Mouse (Mus musculus) embryonic facial prominence, embryonic 14.5 days (tissue): ENCODE data around the gene Lrch1. TPM values are rescaled to one million over a fixed set of nuclear protein-coding genes. Genes with fewer than 3 reads are reported as not detected.

Experiments used
- ATAC-seq: fragments of 200-750 bp; cut with Nextera tagmentation; 2 replicates; pipeline ENCODE4 v1.8.0; 2017; ENCODE audit warnings: low read depth, moderate number of reproducible peaks, moderate TSS enrichment
- DNase-seq: peaks from one replicate; pipeline ENCODE4 v3.0.0-alpha.2; 2015; ENCODE audit warnings: low spot score
- H3K27ac ChIP-seq: fragments of 300-500 bp; sonication (generic); replicated peaks from 2 replicates; pipeline ENCODE4 v1.5.1; 2014; ENCODE audit warnings: low read depth, mild to moderate bottlenecking, low read length, moderate library complexity
- H3K27me3 ChIP-seq: fragments of 300-500 bp; sonication (generic); replicated peaks from 2 replicates; pipeline ENCODE4 v1.6.1; 2014; ENCODE audit warnings: low read length; ENCODE audit not compliant: control insufficient read depth, insufficient read depth
- H3K36me3 ChIP-seq: fragments of 300-500 bp; sonication (generic); 2 replicates; pipeline ENCODE4 v1.6.1; 2014; ENCODE audit warnings: low read length, mixed read lengths; ENCODE audit not compliant: control insufficient read depth, insufficient read depth
- H3K4me1 ChIP-seq: fragments of 300-500 bp; sonication (generic); 2 replicates; pipeline ENCODE4 v1.6.1; 2014; ENCODE audit warnings: antibody characterized with exemption, low read length; ENCODE audit not compliant: control insufficient read depth, insufficient read depth
- H3K4me2 ChIP-seq: fragments of 300-500 bp; sonication (generic); 2 replicates; pipeline ENCODE4 v1.6.1; 2014; ENCODE audit warnings: low read depth, mild to moderate bottlenecking, low read length, moderate library complexity, mixed read lengths
- H3K4me3 ChIP-seq: fragments of 300-500 bp; sonication (generic); 2 replicates; pipeline ENCODE4 v1.5.1; 2014; ENCODE audit warnings: low read depth, mild to moderate bottlenecking, low read length
- H3K9ac ChIP-seq: fragments of 300-500 bp; sonication (generic); 2 replicates; pipeline ENCODE4 v1.6.1; 2014; ENCODE audit warnings: low read depth, mild to moderate bottlenecking, low read length, moderate library complexity, mixed read lengths
- H3K9me3 ChIP-seq: fragments of 300-500 bp; sonication (generic); 2 replicates; pipeline ENCODE4 v1.6.1; 2016; ENCODE audit warnings: low read length; ENCODE audit not compliant: control insufficient read depth
- WGBS: fragments of 180-500 bp; shearing (Covaris S2); extraction: QIAGEN DNeasy Blood & Tissue Kit; methylation state at CpG from one replicate; pipeline ENCODE4 v1.1.7; 2014; 5-methylcytosine and 5-hydroxymethylcytosine counted together
- polyA plus RNA-seq: library from polyadenylated mRNA; unstranded; fragments of >200 nt; fragmentation: Nextera tagmentation; extraction: Ambion mirVana; gene quantifications from 2 replicates; pipeline ENCODE4 v1.2.1, GENCODE M21; 2014

The Lrch1 gene
- polyA plus RNA-seq, 1 experiment from 2014 or later = 15.6 TPM

DNA sequence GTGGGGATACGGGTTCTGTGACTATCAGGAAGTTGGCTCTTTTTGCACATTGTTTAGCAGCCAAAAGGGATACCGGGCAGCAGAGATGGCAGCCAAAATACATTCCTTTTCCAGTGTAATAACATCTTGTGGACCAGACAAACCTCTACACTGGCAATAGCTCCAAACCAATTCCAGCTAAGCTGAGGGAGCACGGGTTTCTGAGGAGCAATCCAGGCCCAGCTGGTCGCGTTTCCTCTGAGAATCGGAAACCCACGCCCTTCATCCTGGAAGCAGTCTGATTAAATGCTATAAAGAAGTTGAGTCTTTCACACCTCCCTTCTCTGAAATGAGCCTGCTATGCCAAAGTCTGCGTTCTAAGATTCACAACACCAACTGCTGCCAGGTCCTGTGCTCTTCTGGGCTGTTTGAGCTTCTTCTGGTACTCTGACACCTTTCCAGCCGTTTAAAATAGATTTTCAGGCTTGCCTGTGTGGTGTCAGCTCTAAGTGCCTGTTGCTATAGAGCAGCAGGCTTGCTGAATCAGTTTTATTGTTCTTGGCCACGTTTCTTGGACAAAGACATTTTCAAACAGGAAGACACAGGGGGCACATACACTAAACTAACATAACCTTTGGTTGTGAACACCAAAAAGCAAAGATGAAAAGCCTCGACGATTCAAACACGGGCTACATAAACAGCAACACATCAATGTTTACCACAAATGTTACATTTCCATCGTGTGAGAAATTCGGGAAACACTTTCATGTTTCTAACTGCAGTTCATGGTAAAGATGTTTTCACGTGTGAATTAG lies 94.5 kb downstream of the Lrch1 start:
- H3K4me2 ChIP-seq = peak overlapping the region; percentile 24; the same call in 1 of the 2 replicates
- DNase-seq = peak; percentile 78

DNA sequence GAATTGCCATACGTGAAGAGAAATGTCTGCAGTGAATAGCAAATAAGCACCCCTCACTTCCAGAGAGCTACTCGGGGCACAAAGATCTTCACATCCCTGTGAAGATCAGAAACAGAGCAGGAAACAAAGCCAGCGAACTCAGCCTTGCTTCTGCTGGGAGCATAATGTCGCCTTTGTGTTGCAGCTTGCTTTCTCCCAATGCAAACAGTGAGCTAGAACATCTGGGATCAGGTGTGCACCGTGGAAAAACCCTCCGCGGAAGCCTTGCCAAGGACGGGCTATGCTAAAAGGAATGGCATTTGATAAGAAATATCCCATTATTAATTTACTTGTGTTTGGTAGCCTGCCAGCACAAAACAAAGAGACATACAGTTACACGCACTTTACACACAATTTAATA lies 95.8 kb downstream of the Lrch1 start:
- Histone ChIP-seq H3K27me3 (no peaks in the 10 kb centered on the region), H3K4me1 (peaks cover 45% of the 10 kb centered on the region), H3K4me3 (no peak overlapping the region), H3K36me3 (peaks cover 6% of the 10 kb centered on the region; the same call in 1 of the 2 replicates), H3K27ac (peak overlapping the region; percentile 2; the same call in 1 of the 2 replicates), H3K9me3 (no peaks in the 10 kb centered on the region), H3K4me2 (no peak overlapping the region), H3K9ac (no peak overlapping the region)
- DNase-seq = peak; percentile 53
- WGBS = 30% methylated on average over 9 of the region's 9 CpGs
- ATAC-seq = no peak

More for the DNA sequence above, 94.5 kb downstream of the Lrch1 start:
- no peaks in the 10 kb centered on the region for H3K9me3 ChIP-seq
- 31% methylated on average over 16 of the region's 16 CpGs for WGBS
- ATAC-seq = peak; percentile 55
- H3K4me3 ChIP-seq = no peak overlapping the region
- peaks cover 15% of the 10 kb centered on the region; the same call in 1 of the 2 replicates for H3K36me3 ChIP-seq
- H3K27ac ChIP-seq = peak overlapping the region; percentile 82
- H3K4me1 ChIP-seq = peaks cover 36% of the 10 kb centered on the region
- H3K9ac ChIP-seq = no peak overlapping the region; the same call in 1 of the 2 replicates
- no peaks in the 10 kb centered on the region for H3K27me3 ChIP-seq

DNA sequence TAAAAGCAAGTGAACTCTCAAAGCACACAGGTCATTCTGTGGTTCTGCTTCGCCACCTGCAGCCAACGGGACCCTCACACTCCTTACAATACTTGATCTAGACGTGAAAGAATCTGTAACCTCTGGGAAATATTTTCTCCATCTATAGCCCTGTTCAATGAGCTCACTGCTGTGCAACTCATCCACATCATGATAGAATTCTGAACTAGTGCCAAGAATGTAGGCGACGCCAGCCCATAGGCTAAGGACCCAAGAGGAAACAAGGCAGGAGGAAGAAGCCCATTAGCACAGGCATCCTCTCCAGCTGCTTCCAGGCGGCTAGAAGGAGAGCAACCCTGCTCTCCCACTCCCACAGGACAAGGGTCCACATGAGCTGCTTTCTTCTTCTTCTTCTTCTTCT lies 98.7 kb downstream of the Lrch1 start:
- Histone ChIP-seq H3K4me2 (no peak overlapping the region), H3K36me3 (no peaks in the 10 kb centered on the region), H3K4me3 (no peak overlapping the region), H3K9ac (no peak overlapping the region), H3K4me1 (peaks cover 52% of the 10 kb centered on the region), H3K9me3 (no peaks in the 10 kb centered on the region), H3K27me3 (no peaks in the 10 kb centered on the region), H3K27ac (no peak overlapping the region)
- peak; percentile 87 for DNase-seq
- peak; percentile 73 for ATAC-seq
- WGBS = 37% methylated on average over 6 of the region's 6 CpGs

DNA sequence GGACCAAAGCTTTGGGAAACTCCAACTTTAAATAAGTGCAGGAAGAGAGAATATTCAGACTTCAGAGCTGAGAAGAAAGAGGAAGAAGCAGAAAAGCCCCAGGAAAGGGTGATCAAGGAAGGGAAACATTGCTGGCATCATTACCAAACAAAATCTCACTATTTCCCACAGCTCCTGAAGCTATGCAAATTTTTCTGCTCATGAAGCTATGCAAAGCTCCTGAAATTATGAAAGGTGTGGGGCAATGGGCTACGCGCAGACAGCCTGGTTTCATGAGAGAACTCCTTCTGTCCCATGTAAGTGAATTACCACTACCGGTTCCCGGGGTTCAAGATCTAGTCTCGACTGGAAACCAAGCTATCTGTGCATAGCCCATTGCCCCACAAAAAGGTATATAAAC lies 99.5 kb downstream of the Lrch1 start:
- no peaks in the 10 kb centered on the region for H3K36me3 ChIP-seq
- H3K4me2 ChIP-seq = no peak overlapping the region
- H3K27me3 ChIP-seq = no peaks in the 10 kb centered on the region
- ATAC-seq (no peak), DNase-seq (no peak)
- H3K4me1 ChIP-seq = peaks cover 46% of the 10 kb centered on the region
- 86% methylated on average over 5 of the region's 5 CpGs for WGBS
- no peaks in the 10 kb centered on the region for H3K9me3 ChIP-seq
- no peak overlapping the region for H3K27ac ChIP-seq
- H3K4me3 ChIP-seq = no peak overlapping the region
- H3K9ac ChIP-seq = no peak overlapping the region

DNA sequence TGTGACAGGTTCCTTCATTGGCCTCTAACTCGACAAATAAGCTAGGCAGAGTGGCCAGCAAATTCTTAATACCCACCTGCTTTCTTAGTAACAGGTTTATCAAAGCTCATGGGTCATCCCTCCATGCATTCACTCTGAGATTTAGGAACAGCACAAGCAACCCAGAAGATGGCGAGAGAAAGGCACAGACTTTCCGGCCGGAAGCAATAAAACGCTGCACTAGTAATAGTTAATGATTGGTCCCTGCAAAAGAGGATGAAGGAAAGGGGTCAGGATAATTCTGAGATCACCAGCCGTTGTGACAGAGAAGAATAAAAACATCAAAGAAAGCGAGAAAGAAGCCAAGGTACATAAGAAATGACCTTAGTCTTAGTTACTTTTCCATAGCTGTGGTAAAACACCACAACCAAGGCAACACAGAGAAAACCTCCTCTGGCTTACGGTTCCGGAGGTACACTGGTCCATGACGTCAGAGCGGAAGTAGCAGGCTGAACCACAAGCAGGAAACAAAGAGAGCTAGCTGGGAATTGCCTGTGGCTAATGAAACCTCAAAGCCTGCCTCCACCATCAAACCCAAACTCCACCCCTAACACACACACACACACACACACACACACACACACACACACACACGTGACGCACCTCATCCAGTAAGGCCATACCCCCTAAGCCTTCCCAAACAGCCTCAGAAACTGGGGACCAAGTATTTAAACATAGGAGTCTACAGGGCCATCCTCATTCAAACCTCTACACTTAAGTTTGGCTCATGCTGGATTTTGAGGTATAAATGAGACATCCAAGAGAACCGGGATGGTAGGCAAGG lies 100.2 kb downstream of the Lrch1 start:
- no peak for ATAC-seq

DNA sequence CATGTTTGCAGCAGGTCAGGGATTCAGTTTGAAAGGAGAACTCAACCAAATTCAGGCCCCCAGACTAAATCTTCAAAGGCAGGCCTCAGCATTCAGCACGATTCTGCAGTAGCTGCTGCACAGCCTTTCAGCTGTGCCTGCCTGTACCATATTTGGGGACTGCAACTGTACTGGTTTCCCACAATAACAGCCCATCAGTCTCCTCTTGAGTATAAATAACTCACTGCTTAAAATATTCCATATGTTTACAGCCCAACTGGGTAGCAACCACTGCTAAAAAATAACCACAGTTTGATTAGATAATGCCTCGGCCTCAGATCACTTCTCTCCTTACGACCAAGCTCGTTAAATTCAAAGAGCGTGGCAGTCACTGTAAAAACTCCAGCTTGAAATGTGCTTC lies 101.0 kb downstream of the Lrch1 start:
- Histone ChIP-seq H3K36me3 (no peaks in the 10 kb centered on the region), H3K27ac (peak overlapping the region; percentile 63), H3K27me3 (no peaks in the 10 kb centered on the region), H3K4me1 (peaks cover 33% of the 10 kb centered on the region), H3K9ac (no peak overlapping the region), H3K9me3 (no peaks in the 10 kb centered on the region), H3K4me3 (no peak overlapping the region), H3K4me2 (no peak overlapping the region)
- ATAC-seq = peak; percentile 65
- DNase-seq = peak; percentile 80
- WGBS = 32% methylated on average over 5 of the region's 5 CpGs

More for the DNA sequence above, 100.2 kb downstream of the Lrch1 start:
- Histone ChIP-seq H3K4me3 (no peak overlapping the region), H3K9ac (no peak overlapping the region), H3K9me3 (no peaks in the 10 kb centered on the region), H3K4me1 (peaks cover 39% of the 10 kb centered on the region), H3K36me3 (no peaks in the 10 kb centered on the region), H3K4me2 (no peak overlapping the region), H3K27ac (0 out of 2 replicates have a peak overlapping the region, but pooled peaks have one; percentile 30), H3K27me3 (no peaks in the 10 kb centered on the region)
- DNase-seq = peak; percentile 48
- WGBS = 69% methylated on average over 14 of the region's 14 CpGs

DNA sequence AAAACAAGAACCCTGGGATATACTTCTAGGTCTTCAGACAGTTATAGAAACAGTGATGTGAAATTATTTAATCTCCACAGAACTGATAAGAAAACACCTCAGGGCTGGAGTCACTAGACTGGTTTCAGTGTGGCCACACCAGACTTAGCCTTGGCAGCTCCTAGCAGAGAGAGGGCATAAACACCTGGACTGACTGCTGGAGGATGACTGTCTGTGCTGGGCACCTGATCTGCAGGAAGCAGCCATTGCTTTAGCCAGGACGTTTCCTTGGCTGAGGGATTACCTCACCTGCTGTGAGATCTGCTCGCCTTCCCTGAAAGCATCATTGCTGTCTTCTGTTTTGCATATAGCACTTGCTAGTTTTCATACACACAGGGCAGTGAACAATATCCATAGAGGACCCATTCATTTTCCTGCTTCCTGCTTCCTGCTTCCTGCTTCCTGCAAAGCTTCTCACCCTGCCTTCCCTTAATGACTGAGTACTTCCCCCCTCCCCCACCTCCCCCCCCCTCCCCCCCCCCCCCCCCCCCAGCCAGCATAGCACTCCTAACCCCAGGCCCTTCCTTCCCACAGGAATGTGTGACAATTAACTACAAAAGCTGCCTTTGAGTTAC lies 101.9 kb downstream of the Lrch1 start:
- Histone ChIP-seq H3K4me2 (no peak overlapping the region), H3K4me1 (peaks cover 32% of the 10 kb centered on the region), H3K4me3 (no peak overlapping the region), H3K27ac (peak overlapping the region; percentile 63), H3K36me3 (no peaks in the 10 kb centered on the region), H3K27me3 (no peaks in the 10 kb centered on the region), H3K9me3 (no peaks in the 10 kb centered on the region), H3K9ac (no peak overlapping the region)
- DNase-seq (no peak), ATAC-seq (no peak)
- WGBS = 33% methylated on average over 2 of the region's 2 CpGs

DNA sequence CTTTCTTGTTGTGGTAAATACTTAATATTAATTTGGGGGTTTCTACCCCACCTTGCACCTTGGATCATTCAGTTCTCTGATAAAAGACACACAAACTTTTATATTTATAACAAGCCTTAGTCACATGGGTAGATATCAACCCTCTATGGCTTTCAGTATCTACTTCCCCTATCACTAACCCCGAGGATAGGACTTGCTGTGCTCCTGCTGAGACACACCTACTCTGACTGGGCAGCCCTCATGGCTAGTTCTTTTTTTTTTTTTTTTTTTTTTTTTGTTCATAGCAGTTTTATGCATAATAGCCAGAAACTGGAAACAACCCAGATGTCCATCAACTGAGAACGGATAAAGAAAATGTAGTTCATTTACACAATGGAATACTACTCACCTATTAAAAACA lies 106.0 kb downstream of the Lrch1 start:
- Histone ChIP-seq H3K4me1 (peaks cover 14% of the 10 kb centered on the region; the same call in 1 of the 2 replicates), H3K27ac (no peak overlapping the region), H3K36me3 (no peaks in the 10 kb centered on the region), H3K27me3 (no peaks in the 10 kb centered on the region), H3K4me3 (no peak overlapping the region), H3K4me2 (no peak overlapping the region), H3K9ac (no peak overlapping the region), H3K9me3 (no peaks in the 10 kb centered on the region)
- WGBS = 64% methylated on average over 2 of the region's 2 CpGs
- ATAC-seq = no peak
- no peak for DNase-seq
